Mouse (Mus musculus): ENCODE data around the gene Mmp19.

DNA sequence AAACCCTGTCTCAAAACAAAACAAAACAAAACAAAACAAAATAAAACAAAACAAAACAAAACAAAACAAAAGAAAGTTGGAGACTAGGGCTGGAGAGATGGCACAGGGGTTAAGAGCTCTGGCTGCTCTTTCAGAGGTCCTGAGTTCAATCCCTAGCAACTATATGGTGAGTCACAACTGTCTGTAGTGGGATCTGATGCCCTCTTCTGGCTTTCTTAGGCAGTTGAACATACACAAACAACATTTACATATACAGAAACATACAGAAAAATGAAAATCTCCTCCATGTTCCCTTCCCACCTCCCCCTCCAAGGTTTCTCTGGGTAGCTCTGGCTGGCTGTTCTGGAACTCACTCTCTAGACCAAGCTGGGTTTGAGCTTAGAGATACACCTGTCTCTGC, 1.3 kb downstream of the Mmp19 start:
- TF ChIP-seq EP300 (IDR thresholded peaks at IDR 0.05; ENCODE audit: low read depth) (no peak), CTCF (IDR thresholded peaks at IDR 0.05; ENCODE audit: low read depth) (0 out of 2 replicates have a peak, but pooled peaks have one; percentile 18)
